In genomic region chr6:90604533-90605297, GRCm38 (mm10) we compare ENCODE assay signal across 8 mouse cellular contexts. TPM values are rescaled to one million over a fixed set of nuclear protein-coding genes. Genes with fewer than 3 reads are reported as not detected.
DNase-seq lines count a peak whose midpoint lies in the region; ATAC-seq lines count a peak whose summit lies in the region.

Slc41a3 (plus strand) TSS chr6:90604725.

- peak; percentile 93 for ATAC-seq in intestine, embryonic 14.5 days (replicated peaks; ENCODE audit: low FRiP score, low TSS enrichment, low read depth)

- H3K4me2 ChIP-seq in intestine, embryonic 14.5 days (ENCODE audit: low read length), result peak within 1 kb of the TSS; percentile 88

- H3K9ac ChIP-seq in intestine, embryonic 14.5 days (ENCODE audit: low read length), result peak within 1 kb of the TSS; percentile 58

- H3K27me3 ChIP-seq in intestine, embryonic 14.5 days (replicated peaks; ENCODE audit: control insufficient read depth, insufficient read depth, low read length), result no peaks in the 10 kb centered on the region

- peak within 1 kb of the TSS; percentile 54 for H3K4me3 ChIP-seq in intestine, embryonic 14.5 days (ENCODE audit: low read depth, low read length)

- peak within 1 kb of the TSS; percentile 40; the same call in 1 of the 2 replicates for H3K27ac ChIP-seq in intestine, embryonic 14.5 days (ENCODE audit: low read depth)

- intact Hi-C loops in gastrocnemius, postnatal 14 days (cut with DNase I; ENCODE audit: low total_unique reads), result no loop called here
- intact Hi-C loops in left cerebral cortex, postnatal 14 days (cut with DNase I), result loop anchor here (5.0 kb wide), 1 partner anchor 53 kb away; no protein-coding TSS in a partner anchor

- H3K9me3 ChIP-seq in intestine, embryonic 14.5 days (ENCODE audit: control insufficient read depth, low read length), result no peaks in the 10 kb centered on the region

- under 1% methylated on average over 49 of the region's 49 CpGs for WGBS in intestine, embryonic 14.5 days

- no peaks in the 10 kb centered on the region for H3K36me3 ChIP-seq in intestine, embryonic 14.5 days (ENCODE audit: control insufficient read depth, insufficient read depth, low read length)

- peaks cover 9% of the 10 kb centered on the region for H3K4me1 ChIP-seq in intestine, embryonic 14.5 days (replicated peaks; ENCODE audit: control insufficient read depth, insufficient read depth, low read length)

- peak; percentile 97 for DNase-seq in adipocyte (ENCODE audit: low spot score)
- peak; percentile 89 for DNase-seq in embryo, embryonic 10 days (ENCODE audit: low spot score)
- DNase-seq in gastrocnemius, postnatal 14 days, result peak; percentile 95
- DNase-seq in intestine, embryonic 14.5 days (ENCODE audit: low spot score), result peak; percentile 94
- DNase-seq in left cerebral cortex, postnatal 14 days (ENCODE audit: low spot score in 2 of 2), result peak; percentile 77 to 81
- DNase-seq in mesoderm, embryonic 11.5 days (ENCODE audit: low read depth, low spot score), result peak; percentile 86
- DNase-seq in right cerebral cortex, postnatal 36 days (ENCODE audit: low spot score in 2 of 2), result peak; percentile 79 to 81
- peak; percentile 94 for DNase-seq in yolk sac, embryonic 10.5 days (ENCODE audit: low spot score)

RNA-seq across cellular contexts. Expression of gene Slc41a3, which starts in this region (rescaled TPM):
- total RNA-seq in gastrocnemius, postnatal 14 days (2021), result 10 to 100 TPM; 60.0 to 61.8 TPM
- polyA plus RNA-seq in intestine, embryonic 14.5 days (2014; fragmentation: Nextera tagmentation; extraction: Ambion mirVana), result 5.0 and 5.1 TPM in 2 replicates
- total RNA-seq in left cerebral cortex, postnatal 14 days (2021), result 1 to 10 TPM; 5.7 to 6.2 TPM

Comparison
In these comparisons a context has a peak if more than half of its experiments do, and no peak if none do; other contexts are left out.
1. Peak in every context shown above with its lines: DNase-seq, ATAC-seq, H3K4me3 ChIP-seq and H3K27ac ChIP-seq.
2. RNA of gene Slc41a3 (total RNA-seq): 60.0 to 61.8 TPM in gastrocnemius, postnatal 14 days; 5.7 to 6.2 TPM in left cerebral cortex, postnatal 14 days; every median in the first group is over 4 times any median in the second.